Mouse (Mus musculus) spleen, adult 12 weeks (tissue): ENCODE results near the gene Ssh3.

Source experiments
- DNase-seq: peaks from one replicate; pipeline ENCODE4 v3.0.0; 2022; ENCODE audit warnings: low spot score

Gene Ssh3

DNA sequence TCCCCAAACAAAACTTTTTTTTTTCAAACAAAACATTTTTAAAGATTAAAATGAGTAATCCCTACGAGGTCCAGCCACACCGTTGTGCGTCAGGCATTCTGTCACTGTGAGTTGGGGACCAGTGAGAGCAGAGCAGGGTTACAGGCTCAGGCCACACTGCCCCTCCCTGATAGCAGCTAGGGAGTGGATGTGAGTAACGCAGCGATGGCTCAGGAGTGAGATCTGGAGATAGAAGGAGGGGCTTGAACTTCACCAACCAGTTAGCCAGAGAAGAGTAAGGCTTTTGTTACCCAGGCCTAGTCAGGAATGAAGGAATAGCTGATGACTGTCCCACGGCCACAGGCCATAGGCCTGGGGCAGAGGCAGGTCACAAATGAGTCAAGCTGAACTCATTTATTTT lies 24.2 kb downstream of the Ssh3 start:
- no peak for DNase-seq

DNA sequence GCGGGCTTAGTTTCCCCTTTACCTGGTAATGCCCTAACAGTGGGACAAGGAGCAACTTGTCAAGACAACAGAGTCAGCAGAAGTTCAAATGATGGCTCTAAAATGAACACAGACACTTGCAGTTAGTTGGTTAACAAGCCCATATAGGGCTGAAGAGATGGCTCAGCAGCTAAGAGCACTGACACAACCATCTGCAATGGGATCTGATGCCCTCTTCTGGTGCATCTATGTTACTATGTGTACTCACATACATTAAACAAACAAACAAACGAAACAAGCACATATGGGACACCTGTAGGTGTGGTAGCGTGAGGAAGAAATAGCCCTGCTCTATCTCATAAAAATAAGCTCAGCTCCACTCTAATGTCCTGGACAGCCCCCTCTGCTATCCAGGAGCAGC lies 26.6 kb downstream of the Ssh3 start:
- DNase-seq, result no peak

DNA sequence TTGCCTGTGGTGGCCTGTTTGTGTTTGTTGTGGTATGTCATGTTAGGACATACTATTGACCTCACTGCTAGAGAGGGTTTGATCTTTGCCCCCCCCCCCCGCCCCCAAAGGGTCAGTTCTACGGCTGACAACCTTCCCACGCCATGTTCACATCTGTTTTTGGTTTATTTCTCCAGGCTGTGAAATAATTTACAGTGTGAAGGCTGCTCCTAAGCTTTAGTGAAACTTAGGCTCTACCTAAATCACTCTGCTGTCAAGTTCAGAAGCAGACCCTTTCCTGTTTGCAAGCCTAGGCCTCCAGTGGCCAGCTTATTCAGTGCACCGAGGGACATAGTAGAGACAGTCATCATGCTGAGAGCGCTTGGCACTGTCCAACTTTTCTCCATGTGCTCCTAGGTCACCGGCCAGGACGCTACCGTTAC lies 28.7 kb downstream of the Ssh3 start:
- no peak for DNase-seq

DNA sequence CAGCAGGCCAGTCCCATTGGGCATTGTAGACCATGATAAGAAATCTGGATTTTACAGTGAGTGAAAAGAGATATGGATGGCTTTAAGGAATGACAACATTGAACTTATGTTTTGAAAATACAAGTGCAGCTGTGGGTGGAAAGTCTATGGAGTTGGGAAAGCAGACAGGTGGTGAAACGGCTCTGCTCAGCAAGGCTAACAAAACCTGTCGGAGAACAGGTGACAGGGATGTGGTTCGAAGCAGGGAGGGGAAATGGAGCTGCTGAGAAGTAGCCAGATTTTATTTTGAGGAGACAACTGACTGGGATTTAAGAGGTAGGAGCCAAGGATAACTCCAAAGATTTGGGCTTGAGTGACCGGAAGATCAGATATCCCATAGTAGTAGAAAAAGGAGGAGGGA lies 34.4 kb downstream of the Ssh3 start:
- DNase-seq, result no peak

DNA sequence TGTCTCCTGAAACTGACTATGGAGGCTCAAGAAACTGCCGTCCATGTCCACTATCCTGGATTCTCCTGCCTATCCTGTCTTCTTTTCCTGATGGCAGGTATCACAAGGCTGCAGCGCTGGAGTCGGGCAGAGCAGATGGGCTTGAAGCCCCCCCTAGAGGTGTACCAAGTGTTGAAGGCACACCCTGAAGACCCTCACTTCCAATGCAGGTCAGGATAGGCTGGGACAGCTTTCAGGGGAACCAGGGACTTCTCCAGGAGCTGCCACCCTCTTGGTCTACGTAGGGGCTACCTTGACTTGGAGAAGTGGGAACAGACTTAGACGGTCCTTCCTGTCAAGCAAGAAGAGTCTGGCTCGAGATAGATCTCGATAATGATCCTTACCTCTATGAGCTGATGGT lies 36.3 kb downstream of the Ssh3 start:
- no peak for DNase-seq

DNA sequence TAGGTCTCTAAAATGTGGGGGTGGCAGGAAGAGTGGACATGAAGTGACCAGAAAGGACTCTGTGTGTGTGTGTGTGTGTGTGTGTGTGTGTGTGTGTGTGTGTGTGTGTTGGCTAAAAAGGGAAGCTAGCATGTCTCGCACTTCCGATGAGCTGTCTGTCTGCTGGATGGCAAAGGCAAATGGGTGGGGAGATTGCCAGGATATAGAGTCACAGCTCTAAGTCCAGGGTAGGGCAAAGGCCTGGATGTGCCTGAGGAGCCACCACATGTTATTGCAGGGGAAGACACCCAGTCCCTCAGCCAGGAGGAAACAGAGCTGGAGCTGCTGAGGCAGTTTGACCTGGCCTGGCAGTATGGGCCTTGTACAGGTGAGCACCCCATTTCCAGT lies 36.8 kb downstream of the Ssh3 start:
- no peak for DNase-seq

DNA sequence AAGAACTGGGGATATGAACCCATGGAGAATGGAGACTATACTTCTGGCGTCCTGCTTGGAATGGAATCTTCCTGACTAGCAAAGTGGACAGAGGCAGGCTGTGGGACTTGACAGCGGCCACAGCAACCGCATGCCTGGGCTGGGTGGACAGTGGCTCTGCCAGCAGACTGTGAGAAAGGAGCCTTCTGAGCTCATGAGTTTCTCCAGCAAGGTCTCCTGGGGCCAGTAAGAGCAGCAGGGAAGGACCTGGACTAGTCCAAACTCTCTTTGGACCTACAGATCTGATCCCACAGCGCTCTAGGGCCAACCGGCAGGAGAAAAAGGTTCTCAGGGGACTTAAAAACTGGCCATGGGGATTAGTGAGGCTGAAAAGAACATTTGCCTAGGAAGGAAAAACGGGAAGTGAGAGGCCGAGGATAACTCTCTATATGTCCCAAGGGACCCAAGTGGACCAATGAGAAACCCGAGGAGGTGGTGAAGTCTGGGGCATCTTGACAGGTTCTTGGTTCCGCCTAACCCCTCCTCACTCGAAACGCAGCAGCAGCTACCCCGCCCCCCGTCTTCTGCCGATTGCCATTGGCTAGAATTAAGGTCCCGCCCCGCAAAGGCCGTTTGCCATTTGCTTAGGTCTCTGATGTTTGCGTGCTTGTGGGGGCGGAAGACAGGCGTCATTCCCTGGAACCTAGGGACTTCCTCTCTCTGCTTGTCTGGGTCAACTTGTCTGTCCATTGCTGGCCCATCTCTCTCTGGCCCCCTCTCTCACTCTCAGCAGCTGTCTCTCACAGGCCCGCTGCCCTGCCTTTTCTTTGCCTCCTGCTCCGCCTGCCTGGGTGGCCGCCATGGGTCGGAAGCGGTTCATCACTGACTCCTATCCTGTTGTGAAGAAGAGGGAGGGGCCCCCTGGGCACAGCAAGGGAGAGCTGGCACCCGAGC lies 37.5 kb downstream of the Ssh3 start, which contains the start of gene Pold4:
Pold4 (plus strand) TSS at position 647 of the 933 bp plus-strand sequence.
- DNase-seq, result peak; percentile 88

DNA sequence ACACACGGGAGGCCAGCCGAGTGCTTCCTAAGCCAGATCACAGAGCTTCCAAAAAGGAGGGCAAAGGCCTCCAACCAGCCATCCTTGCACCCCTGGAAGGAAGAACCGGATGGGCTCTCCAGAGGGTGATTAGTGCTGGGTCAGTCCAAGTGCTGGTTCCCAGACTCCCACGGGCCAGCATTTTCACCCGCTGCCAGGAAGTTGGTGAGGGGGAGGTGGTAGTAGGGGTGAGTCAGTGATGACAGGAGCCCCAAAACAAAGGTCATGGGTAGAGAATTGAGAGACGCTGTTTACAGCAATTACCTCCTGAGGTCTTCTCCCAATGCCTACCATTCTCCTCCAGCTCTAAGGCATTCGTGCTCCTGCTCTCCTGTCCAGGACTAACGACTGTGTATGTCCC lies 38.6 kb downstream of the Ssh3 start:
- DNase-seq, result no peak

DNA sequence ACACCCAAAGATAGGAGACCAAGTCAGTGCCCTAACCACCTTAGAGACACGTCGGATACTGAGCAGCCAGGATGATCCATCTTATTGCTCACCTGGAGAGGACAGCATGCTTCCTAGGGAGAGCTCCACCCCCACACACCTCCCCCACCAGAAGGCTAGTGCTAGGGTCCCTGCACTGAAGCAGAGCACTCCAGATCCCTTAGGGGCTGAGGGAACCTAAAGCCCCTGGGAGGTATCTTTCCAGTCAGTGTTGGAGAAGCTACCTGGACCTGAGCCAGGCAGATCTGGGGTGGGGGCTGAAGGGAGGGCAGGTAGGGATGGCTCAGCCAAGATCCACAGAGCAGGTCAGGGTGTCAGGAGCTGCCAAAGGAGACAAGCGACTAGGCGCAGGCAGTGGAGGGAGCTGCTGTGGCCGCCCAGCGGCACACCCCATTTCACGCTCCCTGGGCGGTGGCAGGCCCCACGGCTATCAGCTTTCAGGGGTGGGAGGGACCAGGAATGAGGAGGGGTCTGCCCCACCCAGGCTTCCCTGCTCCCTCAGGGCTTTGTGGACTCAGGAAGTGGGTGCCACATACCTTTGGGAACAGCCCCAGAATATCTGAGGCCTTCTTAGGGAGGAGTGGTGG lies 39.4 kb downstream of the Ssh3 start:
- no peak for DNase-seq

DNA sequence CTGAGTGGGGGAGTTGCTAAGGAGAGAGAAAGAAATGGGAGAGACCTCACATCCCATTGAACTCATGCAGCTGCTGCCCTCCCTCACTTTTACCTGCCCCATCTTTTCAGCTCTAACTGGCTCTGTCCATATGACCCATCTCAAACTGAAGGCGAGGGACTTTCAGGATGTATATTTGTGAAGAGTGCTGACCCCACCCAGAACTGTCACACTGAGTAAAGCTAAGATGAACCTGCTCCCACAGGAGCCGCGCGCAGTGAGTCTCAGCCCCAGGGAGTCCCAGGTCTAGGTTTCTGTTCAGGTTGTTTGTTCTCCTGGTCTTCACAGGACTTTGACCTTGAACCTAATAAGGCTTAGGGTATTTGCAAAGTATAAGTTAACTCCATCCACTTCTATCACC lies 40.1 kb downstream of the Ssh3 start:
- DNase-seq, result no peak

DNA sequence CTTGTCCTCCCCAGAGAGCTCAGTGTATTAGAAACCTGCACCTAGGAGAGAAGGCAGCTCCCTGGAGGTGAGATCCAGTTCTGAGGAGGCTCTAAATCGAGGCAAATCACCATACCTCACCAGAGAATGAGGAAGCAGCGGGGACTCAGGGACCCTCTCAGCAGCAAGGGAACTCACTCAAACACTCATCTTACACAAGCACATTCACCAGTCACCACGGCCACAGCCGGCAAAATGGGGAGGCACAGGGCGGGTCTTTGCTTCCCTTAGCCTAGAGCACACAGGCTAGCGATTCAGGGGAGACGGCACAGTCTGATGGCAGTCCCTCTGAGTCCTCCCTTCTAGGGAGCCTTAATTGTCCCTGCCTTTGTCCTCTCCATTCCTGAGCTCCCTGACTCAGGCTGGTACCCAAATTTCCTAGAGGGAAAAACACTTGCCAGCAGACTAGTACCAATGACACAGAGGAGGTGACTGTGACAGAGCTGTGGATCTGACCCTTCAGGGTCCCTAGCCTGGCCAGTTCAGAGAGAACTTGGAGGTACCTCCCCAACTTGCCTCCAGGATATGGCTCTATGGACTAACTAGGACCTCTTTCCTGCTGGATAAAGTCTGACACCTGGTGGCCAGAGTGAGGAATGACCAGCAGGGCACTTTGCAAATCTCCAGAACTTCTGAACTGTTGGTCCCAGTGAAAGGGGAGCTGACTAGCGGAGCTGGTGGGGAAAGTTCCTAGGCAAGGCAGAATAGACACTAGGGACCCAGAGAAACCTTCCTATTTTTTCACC lies 40.9 kb downstream of the Ssh3 start:
- peak; percentile 40 for DNase-seq

DNA sequence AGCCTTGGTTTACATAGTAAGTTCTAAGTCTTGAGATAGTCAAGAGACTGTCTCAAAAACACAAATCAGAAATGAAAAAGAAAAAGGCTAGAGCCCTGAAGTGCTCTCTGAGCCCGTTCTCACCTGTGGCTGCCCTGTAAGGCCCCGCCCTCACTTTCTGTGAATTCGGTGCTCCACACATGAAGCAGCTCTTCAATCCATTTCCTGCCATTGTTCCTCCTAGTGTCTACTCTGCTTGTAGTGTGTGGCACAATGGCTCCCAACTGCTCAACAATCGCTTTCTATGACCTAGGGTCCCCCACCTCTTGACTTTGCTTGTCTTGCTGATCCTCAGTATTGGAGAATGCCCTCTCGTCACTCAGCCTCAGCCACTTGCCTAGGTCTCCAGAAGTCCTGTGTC lies 41.5 kb downstream of the Ssh3 start:
- no peak for DNase-seq

DNA sequence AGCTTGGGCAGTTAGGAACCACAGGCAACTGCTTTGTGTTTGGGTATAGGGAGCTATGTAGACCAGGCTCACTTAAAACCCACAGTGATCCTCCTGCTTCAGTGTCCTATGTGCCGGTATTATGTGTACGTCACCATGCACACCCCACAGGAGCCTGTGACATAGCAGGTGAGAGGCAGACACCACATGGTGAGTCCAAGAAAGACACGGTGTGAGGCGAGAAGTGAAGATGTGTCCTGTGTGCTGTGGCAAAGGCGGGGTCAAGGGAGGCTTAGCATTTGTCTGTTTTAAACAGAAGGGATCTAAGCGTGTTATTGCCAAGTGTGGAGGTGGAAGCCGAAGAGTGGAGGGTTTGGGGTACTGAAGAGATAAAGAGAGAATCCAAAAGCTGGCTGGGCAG lies 42.2 kb downstream of the Ssh3 start:
- no peak for DNase-seq

DNA sequence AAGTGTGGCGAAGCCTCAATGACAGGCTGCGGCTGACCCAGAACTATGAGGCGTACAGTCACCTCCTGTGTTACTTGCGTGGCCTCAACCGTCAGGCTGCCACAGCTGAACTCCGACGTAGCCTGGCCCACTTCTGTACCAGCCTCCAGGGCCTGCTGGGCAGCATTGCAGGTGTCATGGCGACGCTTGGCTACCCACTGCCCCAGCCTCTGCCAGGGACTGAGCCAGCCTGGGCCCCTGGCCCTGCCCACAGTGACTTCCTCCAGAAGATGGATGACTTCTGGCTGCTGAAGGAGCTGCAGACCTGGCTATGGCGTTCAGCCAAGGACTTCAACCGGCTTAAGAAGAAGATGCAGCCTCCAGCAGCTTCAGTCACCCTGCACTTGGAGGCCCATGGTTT lies 46.8 kb downstream of the Ssh3 start:
- DNase-seq, result no peak

DNA sequence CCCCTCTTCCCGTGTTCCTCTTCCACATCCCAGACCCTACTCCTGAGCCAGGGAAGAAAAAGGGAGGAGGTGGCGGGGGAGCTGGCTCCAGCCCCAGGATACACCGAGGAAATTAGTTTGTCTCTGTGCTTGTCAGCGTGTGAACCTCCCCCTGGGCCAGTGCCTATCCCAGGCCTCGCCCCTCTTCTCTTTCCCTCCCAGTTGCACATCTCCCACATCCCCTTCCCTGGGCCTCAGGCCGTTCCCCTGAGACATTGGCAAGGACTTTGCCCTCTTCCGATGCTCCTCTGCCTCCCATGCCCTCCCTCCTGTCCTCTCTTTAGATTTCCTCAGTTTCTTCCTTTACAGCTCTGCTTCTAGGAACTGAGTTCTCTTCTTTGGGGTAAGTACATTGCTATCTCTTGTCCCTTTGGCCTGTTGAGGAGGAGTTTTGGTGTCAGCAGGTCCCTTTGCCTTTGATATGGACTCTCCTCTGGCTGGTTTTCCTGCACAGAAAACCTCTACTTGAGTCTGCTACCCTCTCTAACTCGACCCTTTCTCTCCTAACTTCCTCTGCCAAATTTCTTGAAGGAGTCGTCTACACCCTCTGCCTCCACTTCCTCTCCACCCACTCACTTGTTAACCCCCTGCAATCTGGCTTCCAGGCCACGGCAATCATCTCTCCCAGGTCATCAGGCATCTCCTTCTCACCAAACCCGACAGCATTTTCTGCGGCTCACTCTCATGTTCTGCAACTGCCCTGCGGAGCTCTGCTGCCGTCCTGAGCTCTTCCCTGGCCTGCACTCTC lies 47.8 kb downstream of the Ssh3 start:
- no peak for DNase-seq

DNA sequence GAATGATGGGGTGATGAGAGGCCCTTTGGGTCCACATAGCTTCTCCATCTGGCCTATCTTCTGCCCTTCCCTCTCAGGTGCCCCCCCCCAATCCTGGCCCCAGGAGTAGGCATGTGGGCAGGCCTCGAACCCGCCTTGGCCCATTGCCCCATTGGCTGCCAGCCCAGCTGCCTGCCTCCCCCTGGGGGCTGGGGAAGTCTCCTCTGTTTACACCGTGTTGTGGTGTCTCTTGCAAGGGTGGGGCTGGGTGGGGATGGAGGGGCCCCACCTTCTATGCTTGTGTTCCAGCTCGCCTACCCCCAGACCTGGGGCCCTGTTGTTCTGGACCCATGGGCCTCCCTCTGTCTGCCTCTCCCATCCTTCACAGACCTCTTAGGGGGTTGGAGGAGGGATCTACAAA lies 48.6 kb downstream of the Ssh3 start:
- no peak for DNase-seq

DNA sequence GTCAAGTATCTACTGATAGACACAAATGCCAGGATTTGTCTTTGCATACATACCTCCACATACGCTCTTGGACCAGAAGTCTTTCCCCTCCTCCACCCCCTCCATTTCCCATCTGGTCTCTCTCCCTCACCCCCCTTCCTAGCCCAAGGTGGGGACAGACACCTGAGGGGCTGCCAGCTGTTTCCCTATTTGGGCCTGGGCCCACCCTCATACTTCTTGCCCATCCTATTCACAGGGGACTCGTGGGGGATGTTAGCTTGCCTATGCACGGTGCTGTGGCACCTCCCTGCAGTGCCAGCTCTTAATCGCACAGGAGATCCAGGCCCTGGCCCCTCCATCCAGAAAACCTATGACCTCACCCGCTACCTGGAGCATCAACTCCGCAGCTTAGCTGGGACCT lies 49.0 kb downstream of the Ssh3 start:
- DNase-seq, result no peak

DNA sequence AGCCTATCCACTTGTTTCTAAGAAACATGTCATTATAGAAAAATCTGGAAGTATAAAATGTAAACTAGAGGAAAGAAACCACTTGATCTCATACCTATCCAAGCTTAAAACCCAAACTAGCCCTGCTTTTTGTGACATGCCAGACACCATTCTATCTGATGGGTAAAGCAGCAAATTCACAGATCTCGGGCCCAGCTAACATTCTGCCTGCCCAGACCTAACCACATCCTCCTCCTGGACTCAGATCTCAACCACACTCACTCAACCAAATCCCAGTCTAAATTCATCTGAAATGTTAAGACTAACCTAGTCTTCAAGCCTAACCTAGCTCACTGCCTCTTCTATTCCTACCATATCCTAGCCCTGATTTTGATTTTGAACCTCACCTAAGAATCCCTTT lies 50.2 kb downstream of the Ssh3 start:
- DNase-seq, result no peak

DNA sequence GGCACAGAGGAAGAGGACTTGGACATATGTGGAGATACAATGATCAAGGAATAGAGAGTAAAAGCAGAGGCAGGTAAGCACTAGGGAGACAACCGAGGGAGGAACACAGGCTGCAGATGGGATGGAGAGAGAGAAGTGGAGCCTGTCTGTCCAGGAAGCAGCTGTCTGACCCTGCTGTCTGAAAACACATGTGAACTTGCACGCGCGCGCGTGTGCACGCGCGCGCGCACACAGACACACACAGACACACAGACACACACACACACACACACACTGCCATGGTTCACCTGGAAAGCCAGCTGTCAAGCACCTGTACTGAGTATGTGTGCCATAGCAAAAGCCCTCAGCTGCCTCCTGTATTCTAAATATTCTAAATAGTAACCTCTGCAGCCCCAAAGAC lies 50.7 kb downstream of the Ssh3 start:
- DNase-seq, result no peak

DNA sequence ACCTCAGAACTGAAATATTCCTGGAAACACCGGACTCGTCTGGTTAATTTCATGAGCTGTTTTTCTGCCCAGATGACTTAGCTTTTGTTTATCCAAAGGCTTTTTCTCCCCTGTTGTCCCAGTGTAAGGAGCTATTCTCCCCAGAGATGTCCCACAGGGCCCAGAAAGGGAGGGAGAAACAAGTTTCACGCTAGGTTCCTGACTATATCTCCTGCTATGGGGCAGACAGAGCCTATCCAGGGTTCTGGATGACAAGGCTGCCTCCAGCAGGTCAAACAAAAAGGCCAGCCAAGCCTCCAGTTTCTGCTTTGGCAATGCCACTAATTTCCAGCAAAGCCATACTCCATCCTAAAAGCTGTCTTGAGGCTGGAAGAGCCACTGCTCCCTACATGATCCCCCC lies 51.1 kb downstream of the Ssh3 start:
- no peak for DNase-seq

DNA sequence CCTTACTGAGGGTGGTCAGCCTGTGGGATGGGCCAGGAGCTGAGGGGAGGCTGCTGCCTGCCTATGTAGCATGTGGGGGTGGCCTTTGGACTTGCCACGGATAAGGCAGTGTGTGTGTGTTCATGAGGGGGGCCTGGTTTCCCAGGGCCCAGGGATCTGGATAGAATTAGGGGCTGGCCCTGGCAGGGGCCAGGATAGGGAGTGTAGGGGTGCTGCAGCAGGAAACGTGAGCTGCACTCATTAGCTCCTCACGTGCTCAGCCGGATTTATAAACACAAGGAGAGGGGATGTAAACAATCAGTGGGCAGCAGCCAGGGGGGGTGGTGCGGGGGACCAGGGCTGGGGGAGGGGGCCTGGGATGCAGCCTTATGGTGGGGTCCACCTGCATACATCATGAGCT lies 51.8 kb downstream of the Ssh3 start:
- no peak for DNase-seq

DNA sequence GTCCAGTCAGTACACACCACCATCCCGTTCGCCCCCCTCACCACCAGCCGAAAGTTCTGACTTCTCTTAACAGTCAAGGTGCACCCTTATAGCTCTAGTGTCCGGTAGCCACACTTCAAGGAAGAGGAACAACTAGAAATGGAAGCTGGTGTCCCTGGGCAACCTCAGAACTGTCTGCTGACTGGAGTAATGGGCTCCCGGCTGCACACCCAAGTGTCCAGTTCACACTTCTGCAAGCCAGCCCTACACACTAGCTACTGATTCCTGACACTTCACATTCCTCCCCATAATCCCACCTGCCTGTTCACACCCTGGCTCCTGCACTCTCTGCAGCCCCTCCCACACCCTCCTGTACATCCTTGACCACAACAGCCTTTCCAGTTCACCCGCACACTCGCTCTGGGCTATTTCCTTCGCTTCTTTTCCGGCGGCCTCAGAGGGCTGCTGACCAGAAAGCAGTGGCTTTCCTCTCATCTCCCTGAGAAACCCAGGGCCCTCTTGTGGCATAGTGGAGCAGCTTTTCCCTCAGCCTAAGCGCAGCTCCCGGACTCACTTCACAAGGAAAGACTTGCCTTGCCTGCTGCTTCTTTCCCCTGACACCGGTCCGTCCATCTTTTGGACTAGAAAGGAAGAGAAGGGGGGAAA lies 52.8 kb downstream of the Ssh3 start:
- DNase-seq, result no peak
